Mouse (Mus musculus) kidney, adult 2 months (tissue): ENCODE data around the gene Adamtsl2. TPM values are rescaled to one million over a fixed set of nuclear protein-coding genes. Genes with fewer than 3 reads are reported as not detected.
A peak's percentile ranks its signal among the peaks of the same experiment; 100 is the strongest.

ENCODE experiments used
- DNase-seq: peaks from one replicate; pipeline ENCODE4 v3.0.0; 2021
- H3K27ac ChIP-seq: fragments of 200-500 bp; 2 replicates; pipeline ENCODE4 v1.5.1; 2012; ENCODE audit warnings: low read depth, low read length, control low read depth, inconsistent platforms; ENCODE audit not compliant: insufficient read depth
- H3K27me3 ChIP-seq: fragments of 200-500 bp; replicated peaks from 2 replicates; pipeline ENCODE4 v1.6.1; 2012; ENCODE audit warnings: mild to moderate bottlenecking, moderate library complexity, low read length, inconsistent platforms; ENCODE audit not compliant: control insufficient read depth, insufficient read depth
- H3K36me3 ChIP-seq: fragments of 200-500 bp; 2 replicates; pipeline ENCODE4 v1.6.1; 2012; ENCODE audit warnings: mild to moderate bottlenecking, moderate library complexity, low read length, inconsistent platforms; ENCODE audit not compliant: control insufficient read depth, insufficient read depth
- H3K4me1 ChIP-seq: fragments of 200-500 bp; 2 replicates; pipeline ENCODE4 v1.6.1; 2011; ENCODE audit warnings: low read length; ENCODE audit not compliant: control insufficient read depth, insufficient read depth
- H3K4me3 ChIP-seq: fragments of 200-500 bp; 2 replicates; pipeline ENCODE4 v1.5.1; 2011; ENCODE audit warnings: mild to moderate bottlenecking, low read depth, low read length, control low read depth; ENCODE audit not compliant: insufficient read depth
- CTCF ChIP-seq: fragments of 200-500 bp; conservative IDR thresholded peaks from 2 replicates; pipeline ENCODE4 v1.5.1; 2011; ENCODE audit warnings: low read depth, mild to moderate bottlenecking, control low read depth, low read length, moderate library complexity, mixed read lengths; ENCODE audit not compliant: insufficient read depth, insufficient read length
- POLR2A ChIP-seq: fragments of 200-500 bp; IDR thresholded peaks from one replicate; pipeline ENCODE4 v1.6.1; 2011; ENCODE audit warnings: low read depth, low read length, control low read depth
- WGBS: fragments of 180-500 bp; shearing (Covaris S2); methylation state at CpG from one replicate; pipeline ENCODE4 v1.1.7; 2018; 5-methylcytosine and 5-hydroxymethylcytosine counted together
- polyA plus RNA-seq: library from polyadenylated mRNA; depleted of rRNA; stranded (reverse); fragments of >200 nt; gene quantifications from 2 replicates; pipeline ENCODE4 v1.2.3, GENCODE M21; 2012

Adamtsl2 gene
- polyA plus RNA-seq, 1 experiment: 21.7 TPM

DNA sequence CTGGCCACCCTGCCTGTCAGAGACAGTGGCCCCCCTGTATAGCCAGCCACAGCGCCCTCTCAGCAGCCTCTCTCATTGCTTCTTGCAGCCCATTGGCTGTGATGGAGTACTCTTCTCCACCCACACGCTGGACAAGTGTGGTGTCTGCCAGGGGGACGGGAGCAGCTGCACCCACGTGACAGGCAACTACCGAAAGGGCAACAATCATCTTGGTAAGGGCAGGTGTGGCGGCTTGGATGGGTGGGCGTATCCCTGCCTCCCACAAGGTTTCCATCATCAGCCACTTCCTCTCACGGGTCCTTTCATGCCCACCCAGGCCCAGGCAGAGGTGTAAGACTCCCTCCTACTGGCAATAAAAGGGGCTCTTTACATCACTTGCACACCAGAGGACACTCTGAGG, 5.8 kb downstream of the Adamtsl2 start:
- Histone ChIP-seq H3K4me1 (peaks cover 6% of the 10 kb centered on the region; the same call in 1 of the 2 replicates), H3K27me3 (no peaks in the 10 kb centered on the region), H3K4me3 (no peak overlapping the region), H3K36me3 (no peaks in the 10 kb centered on the region), H3K27ac (no peak overlapping the region)
- WGBS: 36% methylated on average over 8 of the region's 8 CpGs
- no peak for TF ChIP-seq CTCF
- TF ChIP-seq POLR2A: no peak
- DNase-seq: no peak

DNA sequence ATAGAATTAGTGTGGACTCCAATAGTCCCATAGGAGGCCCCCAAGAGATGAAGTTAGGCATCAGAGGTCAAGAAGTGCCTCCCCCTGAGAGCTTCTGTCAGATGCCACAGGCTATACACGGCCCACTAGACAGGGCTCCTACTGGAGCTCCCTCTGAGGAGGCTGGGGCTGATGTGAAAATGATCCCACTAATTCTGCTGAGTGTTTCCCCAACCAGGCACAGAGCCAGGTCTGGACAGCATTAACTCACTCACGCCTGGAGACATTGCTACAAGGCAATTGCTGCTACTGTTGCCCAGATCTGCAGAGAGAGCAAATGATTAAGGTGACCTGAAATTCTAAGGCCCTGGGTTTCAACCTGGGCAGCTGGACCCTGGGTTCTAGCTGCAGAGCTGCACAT, 6.6 kb downstream of the Adamtsl2 start:
- Histone ChIP-seq H3K27me3 (no peaks in the 10 kb centered on the region), H3K36me3 (no peaks in the 10 kb centered on the region), H3K27ac (no peak overlapping the region), H3K4me1 (peaks cover 6% of the 10 kb centered on the region; the same call in 1 of the 2 replicates), H3K4me3 (no peak overlapping the region)
- DNase-seq: no peak
- WGBS: 40% methylated on average over 2 of the region's 2 CpGs
- TF ChIP-seq CTCF: no peak
- no peak for TF ChIP-seq POLR2A

DNA sequence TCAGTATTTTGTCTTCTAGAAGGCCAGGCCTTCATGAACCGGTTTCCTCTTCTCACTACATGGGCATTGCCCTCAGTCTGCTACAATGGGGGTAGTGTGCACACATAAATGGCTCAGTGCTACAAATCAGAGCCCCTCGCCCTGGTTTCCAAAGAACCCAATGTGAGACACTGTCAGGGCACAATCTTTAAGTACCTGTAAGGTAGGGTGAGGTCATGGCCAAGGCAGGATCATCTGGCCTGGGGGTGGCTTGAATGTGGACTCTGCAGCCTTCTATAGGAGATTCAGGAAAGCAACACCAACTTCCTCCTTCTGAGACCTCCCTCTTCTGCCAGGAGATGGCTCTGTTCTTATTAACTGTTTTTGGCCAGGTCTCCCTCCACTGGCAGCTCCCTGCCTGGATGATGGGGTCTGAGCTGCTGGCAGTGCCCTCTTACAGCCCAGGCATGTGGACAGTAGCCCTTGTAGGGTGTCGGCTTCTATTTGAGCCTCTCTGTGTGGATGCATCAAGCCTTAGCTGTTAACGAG, 7.4 kb downstream of the Adamtsl2 start:
- H3K27ac ChIP-seq: no peak overlapping the region
- no peaks in the 10 kb centered on the region for H3K36me3 ChIP-seq
- H3K27me3 ChIP-seq: no peaks in the 10 kb centered on the region
- H3K4me3 ChIP-seq: no peak overlapping the region
- no peak for TF ChIP-seq CTCF
- no peak for TF ChIP-seq POLR2A
- H3K4me1 ChIP-seq: peaks cover 6% of the 10 kb centered on the region; the same call in 1 of the 2 replicates
- DNase-seq: no peak
- WGBS: 93% methylated on average over 4 of the region's 4 CpGs

DNA sequence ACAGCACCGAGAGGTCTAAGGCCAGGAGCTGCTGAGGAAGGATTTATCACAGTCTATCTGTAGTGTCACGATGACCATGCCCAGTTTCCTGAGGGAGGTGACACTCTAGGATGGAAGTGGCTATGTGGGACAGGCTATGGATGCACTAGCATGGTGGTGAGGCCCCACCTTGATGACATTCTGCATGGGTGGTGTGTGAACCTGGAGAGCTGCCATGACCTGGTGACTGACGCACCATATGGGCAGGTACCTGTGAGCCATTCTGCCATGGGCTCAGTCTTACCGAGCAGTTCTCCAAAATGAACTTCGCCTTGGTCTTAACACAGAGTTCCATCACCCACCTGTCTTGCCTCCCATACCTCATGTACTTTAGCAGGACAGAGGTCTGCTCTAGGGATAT, 8.4 kb downstream of the Adamtsl2 start:
- TF ChIP-seq POLR2A: no peak
- no peak for TF ChIP-seq CTCF
- no peak for DNase-seq
- no peaks in the 10 kb centered on the region for H3K27me3 ChIP-seq
- peaks cover 6% of the 10 kb centered on the region; the same call in 1 of the 2 replicates for H3K4me1 ChIP-seq
- no peak overlapping the region for H3K4me3 ChIP-seq
- H3K36me3 ChIP-seq: no peaks in the 10 kb centered on the region
- WGBS: 83% methylated on average over 5 of the region's 5 CpGs
- peak overlapping the region; percentile 34 for H3K27ac ChIP-seq

DNA sequence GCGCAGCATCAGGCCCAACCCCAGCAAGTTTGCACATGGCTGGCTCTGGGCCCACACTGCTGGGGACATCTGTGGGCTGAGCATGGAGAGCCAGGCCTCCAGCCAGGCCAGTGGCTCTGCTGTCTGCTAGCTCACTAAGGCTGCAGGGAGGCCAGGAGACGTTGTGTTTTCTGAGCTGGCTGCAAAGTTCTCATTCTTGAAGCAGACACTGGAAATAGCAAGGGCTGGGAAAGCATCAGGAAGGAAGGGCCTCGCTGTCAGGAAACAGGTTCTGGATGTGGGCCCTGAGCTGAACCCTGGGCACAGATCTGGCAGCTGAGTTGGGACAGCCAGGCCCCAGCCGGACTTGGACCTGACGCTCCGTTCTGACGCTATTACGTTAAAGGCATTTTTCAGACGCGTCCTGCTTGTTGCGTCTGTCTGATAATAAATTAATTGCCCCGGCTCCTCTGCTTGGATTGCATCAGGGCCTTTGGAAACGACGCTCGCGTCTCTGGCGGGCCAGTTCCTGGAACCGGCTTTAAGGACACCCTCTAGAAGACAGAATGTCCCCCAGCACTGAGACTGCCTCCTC, 9.0 kb downstream of the Adamtsl2 start:
- TF ChIP-seq CTCF (no peak), POLR2A (no peak)
- Histone ChIP-seq H3K27ac (peak overlapping the region; percentile 71), H3K4me3 (no peak overlapping the region), H3K36me3 (no peaks in the 10 kb centered on the region), H3K4me1 (peaks cover 6% of the 10 kb centered on the region; the same call in 1 of the 2 replicates), H3K27me3 (no peaks in the 10 kb centered on the region)
- DNase-seq: peak; percentile 92
- 50% methylated on average over 18 of the region's 18 CpGs for WGBS

DNA sequence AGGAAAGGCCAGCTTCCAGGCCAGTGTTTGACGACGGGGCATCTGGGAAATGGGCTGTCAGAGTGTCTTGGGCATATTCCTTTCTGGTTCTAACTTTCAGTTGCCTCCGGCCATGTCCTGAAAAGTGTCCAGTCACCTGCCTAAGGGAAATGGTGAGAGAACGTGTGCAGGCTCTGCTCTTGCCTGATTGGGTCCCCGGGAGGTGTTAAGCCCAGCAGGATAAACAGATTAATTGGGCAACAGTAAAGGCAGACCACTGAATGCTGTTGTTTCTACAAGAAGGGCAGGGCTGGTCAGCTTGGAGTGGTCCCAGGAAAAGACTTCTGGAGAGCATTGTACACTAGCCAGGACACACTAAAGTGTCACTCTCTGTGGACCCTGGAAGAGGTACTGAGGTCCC, 9.5 kb downstream of the Adamtsl2 start:
- 62% methylated on average over 5 of the region's 5 CpGs for WGBS
- Histone ChIP-seq H3K36me3 (no peaks in the 10 kb centered on the region), H3K27me3 (no peaks in the 10 kb centered on the region), H3K4me1 (peaks cover 6% of the 10 kb centered on the region; the same call in 1 of the 2 replicates), H3K4me3 (no peak overlapping the region), H3K27ac (peak overlapping the region; percentile 71)
- no peak for TF ChIP-seq POLR2A
- no peak for DNase-seq

DNA sequence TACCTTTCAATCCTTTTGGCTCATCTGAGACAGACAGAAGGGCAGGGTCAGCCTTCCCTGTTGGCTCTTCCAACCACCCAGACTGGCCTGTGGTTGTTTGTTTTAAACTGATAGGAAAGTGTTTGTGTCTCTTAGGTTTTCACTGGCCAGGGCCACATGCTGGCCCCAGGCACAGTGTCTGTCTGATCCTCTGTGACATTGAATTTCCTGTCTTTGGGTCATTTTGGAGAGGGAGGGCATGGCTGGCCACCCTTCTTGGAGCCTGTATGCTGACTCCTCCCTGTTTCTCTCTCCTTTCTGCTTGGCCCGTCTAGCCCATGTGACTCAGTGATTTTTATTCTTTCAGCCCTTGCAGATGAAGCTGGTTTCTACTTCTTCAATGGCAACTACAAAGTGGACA, 10.1 kb downstream of the Adamtsl2 start:
- peaks cover 6% of the 10 kb centered on the region; the same call in 1 of the 2 replicates for H3K4me1 ChIP-seq
- DNase-seq: peak; percentile 40
- H3K4me3 ChIP-seq: no peak overlapping the region
- H3K27me3 ChIP-seq: no peaks in the 10 kb centered on the region
- TF ChIP-seq POLR2A (no peak), CTCF (no peak)
- WGBS: 54% methylated on average over 1 of the region's 1 CpGs
- peak overlapping the region; percentile 71 for H3K27ac ChIP-seq
- H3K36me3 ChIP-seq: no peaks in the 10 kb centered on the region
